Mouse (Mus musculus) thymus, adult 2 months (tissue): ENCODE results near the gene Creld1.

Source experiments
- CTCF ChIP-seq: fragments of 200-500 bp; IDR thresholded peaks from 2 replicates; pipeline ENCODE4 v1.5.1; 2012; ENCODE audit warnings: mild to moderate bottlenecking, control low read depth, low read length, moderate library complexity, borderline replicate concordance; ENCODE audit not compliant: control insufficient read depth, poor library complexity, insufficient read depth; ENCODE audit errors: extremely low read depth
- POLR2A ChIP-seq: fragments of 200-500 bp; IDR thresholded peaks from 2 replicates; pipeline ENCODE4 v1.6.1; 2012; ENCODE audit warnings: mild to moderate bottlenecking, low read length, control low read depth, moderate library complexity; ENCODE audit not compliant: control insufficient read depth, poor library complexity, insufficient read depth; ENCODE audit errors: extremely low read depth

- no peak for TF ChIP-seq CTCF
- no peak for TF ChIP-seq POLR2A
These were observed 42.4 kb upstream of the Creld1 start for GRCm38 (mm10) chr6:113440686-113441085.
